Mouse (Mus musculus): ENCODE results near the gene Tspan9. TPM values are rescaled to one million over a fixed set of nuclear protein-coding genes. Genes with fewer than 3 reads are reported as not detected.

The Tspan9 gene
- polyA plus RNA-seq, 1 experiment from 2014 or later, result 114 TPM

DNA sequence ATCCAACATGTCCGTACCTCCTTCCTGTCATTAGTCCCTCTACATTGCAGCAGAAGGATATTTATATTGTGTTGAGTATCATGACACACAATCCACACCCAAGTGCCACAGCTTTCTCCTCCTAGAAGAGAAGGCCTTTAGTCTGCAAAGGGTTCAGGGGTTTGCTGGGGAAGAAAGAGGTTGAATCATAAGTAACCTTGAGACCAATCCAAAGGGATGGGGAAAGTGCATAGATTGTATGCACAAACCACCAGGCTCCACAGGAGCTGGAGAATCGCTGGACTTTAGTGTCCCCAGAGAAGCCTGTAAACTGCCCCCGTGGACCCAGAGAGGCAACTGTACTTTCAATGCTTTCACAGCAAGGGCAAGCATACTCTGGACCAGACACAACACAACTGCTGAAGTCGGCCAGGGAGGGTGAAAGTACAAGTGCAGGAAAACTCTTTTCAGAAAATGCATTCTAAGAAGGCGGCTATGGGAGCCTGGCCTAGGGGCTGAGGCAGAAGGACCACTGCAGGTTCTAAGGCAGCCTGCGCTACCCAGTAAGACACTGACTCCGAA lies 24.6 kb downstream of the Tspan9 start:
- Histone ChIP-seq H3K9me3 (no peaks in the 10 kb centered on the region), H3K4me1 (replicated peaks) (peaks cover 37% of the 10 kb centered on the region), H3K9ac (replicated peaks) (no peak overlapping the region), H3K27me3 (no peaks in the 10 kb centered on the region), H3K36me3 (peaks cover 6% of the 10 kb centered on the region; the same call in 1 of the 2 replicates), H3K4me3 (replicated peaks) (no peak overlapping the region), H3K27ac (no peak overlapping the region), H3K4me2 (no peak overlapping the region)
- 93% methylated on average over 7 of the region's 7 CpGs for WGBS
- no peak for ATAC-seq (ENCODE audit: insufficient number of reproducible peaks, insufficient read depth, low FRiP score, low TSS enrichment, low read depth)

DNA sequence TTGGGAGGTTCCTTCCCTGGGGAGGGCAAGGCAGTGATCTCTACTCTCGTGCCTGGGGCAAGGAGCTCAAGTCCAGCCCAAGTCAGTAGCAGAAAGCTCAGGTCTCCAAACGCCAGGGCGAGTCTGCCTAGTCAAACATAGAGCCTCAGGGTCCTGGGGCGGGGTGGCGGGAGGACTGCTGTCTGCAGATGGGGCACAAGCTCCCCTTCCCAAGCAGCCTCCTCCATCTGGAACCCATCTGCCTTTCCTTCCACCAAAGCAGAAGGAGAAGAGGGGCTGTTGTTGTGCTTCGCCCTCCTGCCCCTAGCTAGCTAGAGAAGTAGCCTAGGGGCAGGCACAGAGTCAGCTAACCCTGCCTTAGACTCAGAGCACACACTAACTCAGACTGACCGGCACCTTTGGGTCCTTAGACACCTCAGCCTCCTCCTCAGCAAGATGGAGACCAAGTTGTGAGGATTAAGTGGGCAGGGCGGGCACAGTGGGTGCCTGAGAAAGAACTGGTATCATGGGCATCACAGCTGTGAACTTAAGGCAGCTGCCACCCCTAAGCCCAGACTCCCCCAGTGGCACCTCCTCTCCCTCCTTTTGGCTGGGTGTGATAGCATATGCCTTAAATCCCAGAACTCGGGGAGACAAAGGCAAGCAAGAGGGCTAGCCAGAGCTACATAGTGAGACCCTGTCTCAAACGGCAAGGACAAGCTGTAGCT lies 26.4 kb downstream of the Tspan9 start:
- 40% methylated on average over 10 of the region's 10 CpGs for WGBS
- ATAC-seq (ENCODE audit: insufficient number of reproducible peaks, insufficient read depth, low FRiP score, low TSS enrichment, low read depth), result 0 out of 2 replicates have a peak, but pooled peaks have one; percentile 42
- H3K27ac ChIP-seq, result peak overlapping the region; percentile 84
- H3K9me3 ChIP-seq, result no peaks in the 10 kb centered on the region
- H3K4me2 ChIP-seq, result peak overlapping the region; percentile 19; the same call in 1 of the 2 replicates
- H3K27me3 ChIP-seq, result no peaks in the 10 kb centered on the region
- peaks cover 6% of the 10 kb centered on the region; the same call in 1 of the 2 replicates for H3K36me3 ChIP-seq
- H3K9ac ChIP-seq (replicated peaks), result no peak overlapping the region
- no peak overlapping the region for H3K4me3 ChIP-seq (replicated peaks)
- peaks cover 48% of the 10 kb centered on the region for H3K4me1 ChIP-seq (replicated peaks)

DNA sequence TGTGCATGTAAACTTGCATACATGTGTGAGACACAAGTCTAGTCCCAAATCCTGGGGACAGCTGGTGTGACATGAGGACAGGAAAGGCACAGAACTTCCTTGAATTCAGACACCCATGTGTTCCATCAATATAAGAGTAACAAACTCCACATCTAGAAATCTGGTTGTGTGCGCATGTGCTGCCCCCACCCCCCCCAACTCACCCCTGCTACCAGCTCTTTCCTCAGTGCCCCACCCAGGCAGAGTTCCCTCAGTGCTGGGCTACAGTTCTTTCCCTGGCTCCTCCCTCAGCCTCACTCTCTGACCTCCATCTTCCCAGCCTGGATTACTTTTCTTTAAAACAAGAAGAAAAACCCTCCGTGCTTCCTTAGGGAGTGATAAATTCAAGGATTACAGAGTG lies 27.1 kb downstream of the Tspan9 start:
- Histone ChIP-seq H3K9ac (replicated peaks) (no peak overlapping the region), H3K27me3 (no peaks in the 10 kb centered on the region), H3K9me3 (no peaks in the 10 kb centered on the region), H3K4me1 (replicated peaks) (peaks cover 52% of the 10 kb centered on the region), H3K27ac (peak overlapping the region; percentile 84), H3K4me2 (0 out of 2 replicates have a peak overlapping the region, but pooled peaks have one; percentile 19), H3K36me3 (peaks cover 6% of the 10 kb centered on the region; the same call in 1 of the 2 replicates), H3K4me3 (replicated peaks) (no peak overlapping the region)
- ATAC-seq (ENCODE audit: insufficient number of reproducible peaks, insufficient read depth, low FRiP score, low TSS enrichment, low read depth), result no peak
- 64% methylated on average over 2 of the region's 2 CpGs for WGBS

DNA sequence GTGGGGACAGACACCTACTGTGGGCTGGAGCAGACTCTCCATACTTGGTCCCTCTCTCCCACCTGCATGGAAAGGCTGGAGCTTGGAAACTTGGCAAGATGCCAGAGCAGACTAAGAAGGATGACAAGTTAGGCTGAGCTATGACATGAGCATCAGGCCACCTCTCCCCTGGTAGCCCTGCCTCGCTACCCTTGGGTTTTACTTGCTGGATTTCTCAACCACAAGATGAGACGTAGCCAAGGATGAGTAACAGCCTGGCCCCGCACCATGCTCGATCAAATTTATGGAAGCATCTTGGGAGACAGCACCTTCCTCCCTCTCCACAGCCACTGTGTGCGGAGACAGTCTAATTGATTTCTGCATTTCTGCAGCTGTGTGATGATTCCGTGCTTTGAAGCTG lies 28.3 kb downstream of the Tspan9 start:
- no peaks in the 10 kb centered on the region for H3K27me3 ChIP-seq
- H3K4me3 ChIP-seq (replicated peaks), result no peak overlapping the region
- H3K36me3 ChIP-seq, result peaks cover 6% of the 10 kb centered on the region; the same call in 1 of the 2 replicates
- H3K27ac ChIP-seq, result no peak overlapping the region
- no peak overlapping the region for H3K9ac ChIP-seq (replicated peaks)
- no peaks in the 10 kb centered on the region for H3K9me3 ChIP-seq
- no peak overlapping the region for H3K4me2 ChIP-seq
- ATAC-seq (ENCODE audit: insufficient number of reproducible peaks, insufficient read depth, low FRiP score, low TSS enrichment, low read depth), result no peak
- WGBS, result 86% methylated on average over 6 of the region's 6 CpGs
- peaks cover 51% of the 10 kb centered on the region for H3K4me1 ChIP-seq (replicated peaks)

DNA sequence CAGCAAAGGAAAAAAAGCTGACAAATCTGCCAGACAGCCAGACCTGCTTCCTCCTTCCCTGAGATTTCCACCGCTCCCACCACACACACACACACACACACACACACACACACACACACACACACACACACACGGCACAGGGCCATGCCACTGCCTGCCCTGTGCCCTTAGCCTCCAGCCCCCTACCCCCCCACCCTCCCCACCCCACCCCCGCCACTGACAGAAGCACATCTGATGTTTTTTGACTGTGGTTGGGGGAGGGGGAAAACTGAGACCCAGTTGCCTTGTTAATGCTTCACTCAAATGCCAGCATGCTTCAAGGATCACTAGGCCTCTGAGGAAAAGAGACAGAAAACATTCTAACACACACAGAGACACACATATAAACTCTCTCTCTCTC lies 30.8 kb downstream of the Tspan9 start:
- Histone ChIP-seq H3K9ac (replicated peaks) (peak overlapping the region; percentile 42), H3K4me3 (replicated peaks) (no peak overlapping the region), H3K4me1 (replicated peaks) (peaks cover 57% of the 10 kb centered on the region), H3K9me3 (no peaks in the 10 kb centered on the region), H3K4me2 (no peak overlapping the region), H3K36me3 (peaks cover 6% of the 10 kb centered on the region; the same call in 1 of the 2 replicates), H3K27ac (peak overlapping the region; percentile 69), H3K27me3 (no peaks in the 10 kb centered on the region)
- no peak for ATAC-seq (ENCODE audit: insufficient number of reproducible peaks, insufficient read depth, low FRiP score, low TSS enrichment, low read depth)
- WGBS, result 0% methylated on average over 2 of the region's 3 CpGs

DNA sequence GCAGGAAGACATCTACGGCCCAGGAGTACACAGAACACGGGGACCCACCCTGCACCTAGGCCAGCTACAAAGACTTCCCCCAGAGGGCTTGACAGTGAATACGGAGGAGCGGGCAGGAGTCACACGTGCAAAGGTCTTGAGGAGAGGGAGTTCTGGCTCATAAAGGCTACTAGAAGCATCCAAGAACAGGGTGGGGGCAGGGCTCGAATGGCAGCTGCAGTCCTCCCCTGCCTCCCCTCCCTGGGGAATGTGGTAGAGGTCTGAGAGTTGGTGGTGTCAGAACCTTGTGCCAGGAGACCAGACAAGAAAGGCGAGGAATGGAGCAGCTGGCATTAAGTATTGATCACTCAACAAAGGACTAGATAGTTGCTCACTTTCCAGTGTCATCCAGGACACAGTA lies 31.6 kb downstream of the Tspan9 start:
- Histone ChIP-seq H3K4me1 (replicated peaks) (peaks cover 53% of the 10 kb centered on the region), H3K27me3 (no peaks in the 10 kb centered on the region), H3K27ac (no peak overlapping the region), H3K4me2 (no peak overlapping the region), H3K9me3 (no peaks in the 10 kb centered on the region), H3K4me3 (replicated peaks) (no peak overlapping the region), H3K36me3 (peaks cover 6% of the 10 kb centered on the region; the same call in 1 of the 2 replicates), H3K9ac (replicated peaks) (no peak overlapping the region)
- no peak for ATAC-seq (ENCODE audit: insufficient number of reproducible peaks, insufficient read depth, low FRiP score, low TSS enrichment, low read depth)
- WGBS, result 40% methylated on average over 7 of the region's 7 CpGs

DNA sequence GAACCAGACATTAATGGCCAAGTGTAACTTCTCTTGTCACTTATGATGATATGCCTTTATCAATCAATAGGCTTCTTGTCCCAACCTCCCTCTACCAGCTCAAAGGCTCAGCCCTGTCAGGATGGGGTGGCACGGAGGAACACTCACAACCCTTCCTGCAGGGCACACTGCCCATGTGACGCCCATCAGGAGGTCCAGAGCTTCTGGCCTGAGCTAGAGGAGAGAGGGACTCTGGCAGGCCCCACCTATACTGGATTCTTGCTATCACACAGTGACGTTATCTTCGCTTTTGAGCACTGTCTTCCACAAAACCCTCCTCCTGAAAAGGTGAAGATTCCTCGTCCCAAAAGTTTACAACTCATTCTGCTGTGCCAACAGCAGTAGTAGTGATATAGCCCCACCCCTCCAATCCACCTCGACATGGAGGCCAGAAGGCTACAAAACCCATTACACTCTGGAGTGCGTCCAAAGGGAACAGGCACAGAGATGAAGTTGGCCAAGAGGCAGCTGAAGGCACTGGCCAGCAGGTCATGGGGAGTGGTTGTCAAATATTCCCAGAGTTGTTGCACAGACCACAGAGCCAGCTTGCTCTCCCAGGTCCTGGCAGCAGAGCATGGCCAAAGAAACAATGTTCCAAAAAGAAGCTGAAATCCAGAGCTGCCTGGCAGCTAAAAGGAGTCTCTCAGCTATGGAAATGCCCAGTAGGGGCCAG lies 34.9 kb downstream of the Tspan9 start:
- Histone ChIP-seq H3K36me3 (no peaks in the 10 kb centered on the region; the same call in 1 of the 2 replicates), H3K4me1 (replicated peaks) (peaks cover 62% of the 10 kb centered on the region), H3K9me3 (no peaks in the 10 kb centered on the region), H3K27ac (no peak overlapping the region), H3K9ac (replicated peaks) (no peak overlapping the region), H3K27me3 (no peaks in the 10 kb centered on the region), H3K4me2 (no peak overlapping the region), H3K4me3 (replicated peaks) (no peak overlapping the region)
- WGBS, result 83% methylated on average over 7 of the region's 7 CpGs
- no peak for ATAC-seq (ENCODE audit: insufficient number of reproducible peaks, insufficient read depth, low FRiP score, low TSS enrichment, low read depth)

DNA sequence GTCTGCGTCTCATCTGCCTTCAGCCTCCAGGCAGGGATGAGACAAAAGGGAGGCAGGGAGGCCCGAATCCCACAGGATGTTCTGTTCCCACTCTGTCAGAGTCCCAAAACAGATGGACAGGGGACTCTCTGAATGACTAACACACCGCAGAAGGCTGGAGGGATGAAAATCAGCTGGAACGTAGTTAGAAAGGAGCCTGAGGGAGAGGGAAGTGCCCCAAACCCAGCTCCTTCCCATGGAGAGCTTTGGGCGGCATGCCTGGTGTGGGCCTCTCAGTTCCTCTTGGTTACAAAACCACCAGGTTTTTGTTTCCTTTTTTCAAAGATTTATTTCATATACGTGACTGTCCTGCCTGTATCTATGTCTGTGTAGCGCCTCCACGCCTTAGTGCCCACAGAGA lies 35.7 kb downstream of the Tspan9 start:
- H3K4me1 ChIP-seq (replicated peaks), result peaks cover 60% of the 10 kb centered on the region
- H3K27ac ChIP-seq, result no peak overlapping the region; the same call in 1 of the 2 replicates

DNA sequence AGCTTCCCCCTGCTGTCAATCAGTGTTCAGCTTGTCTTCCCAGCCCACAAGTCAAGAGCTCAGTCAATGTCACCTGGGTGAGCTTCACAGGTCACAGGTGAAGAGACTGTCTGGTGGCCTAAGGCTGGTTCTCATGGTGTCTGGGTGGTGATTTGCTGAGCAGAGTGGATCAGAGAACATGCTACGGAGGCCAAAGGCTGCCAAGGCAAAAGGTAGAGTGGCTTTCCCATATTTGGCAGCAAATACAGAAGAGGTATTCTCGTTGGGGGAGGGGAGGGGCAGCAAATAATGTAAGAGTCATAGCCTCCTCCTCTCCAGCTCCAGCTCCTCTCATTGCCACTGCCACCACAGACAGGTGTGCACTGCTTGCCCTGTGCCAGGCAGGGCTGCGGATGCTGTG lies 37.2 kb downstream of the Tspan9 start:
- H3K9me3 ChIP-seq, result no peaks in the 10 kb centered on the region
- ATAC-seq (ENCODE audit: insufficient number of reproducible peaks, insufficient read depth, low FRiP score, low TSS enrichment, low read depth), result no peak
- H3K4me1 ChIP-seq (replicated peaks), result peaks cover 48% of the 10 kb centered on the region
- H3K36me3 ChIP-seq, result no peaks in the 10 kb centered on the region; the same call in 1 of the 2 replicates
- H3K4me2 ChIP-seq, result no peak overlapping the region
- H3K9ac ChIP-seq (replicated peaks), result no peak overlapping the region
- no peak overlapping the region for H3K4me3 ChIP-seq (replicated peaks)
- H3K27ac ChIP-seq, result peak overlapping the region; percentile 64; the same call in 1 of the 2 replicates
- 80% methylated on average over 3 of the region's 3 CpGs for WGBS
- no peaks in the 10 kb centered on the region for H3K27me3 ChIP-seq

More for the DNA sequence above, 35.7 kb downstream of the Tspan9 start:
- no peak overlapping the region for H3K4me2 ChIP-seq
- no peak overlapping the region for H3K9ac ChIP-seq (replicated peaks)
- WGBS, result 66% methylated on average over 8 of the region's 8 CpGs
- H3K9me3 ChIP-seq, result no peaks in the 10 kb centered on the region
- H3K4me3 ChIP-seq (replicated peaks), result no peak overlapping the region
- no peaks in the 10 kb centered on the region; the same call in 1 of the 2 replicates for H3K36me3 ChIP-seq
- no peaks in the 10 kb centered on the region for H3K27me3 ChIP-seq
- no peak for ATAC-seq (ENCODE audit: insufficient number of reproducible peaks, insufficient read depth, low FRiP score, low TSS enrichment, low read depth)

DNA sequence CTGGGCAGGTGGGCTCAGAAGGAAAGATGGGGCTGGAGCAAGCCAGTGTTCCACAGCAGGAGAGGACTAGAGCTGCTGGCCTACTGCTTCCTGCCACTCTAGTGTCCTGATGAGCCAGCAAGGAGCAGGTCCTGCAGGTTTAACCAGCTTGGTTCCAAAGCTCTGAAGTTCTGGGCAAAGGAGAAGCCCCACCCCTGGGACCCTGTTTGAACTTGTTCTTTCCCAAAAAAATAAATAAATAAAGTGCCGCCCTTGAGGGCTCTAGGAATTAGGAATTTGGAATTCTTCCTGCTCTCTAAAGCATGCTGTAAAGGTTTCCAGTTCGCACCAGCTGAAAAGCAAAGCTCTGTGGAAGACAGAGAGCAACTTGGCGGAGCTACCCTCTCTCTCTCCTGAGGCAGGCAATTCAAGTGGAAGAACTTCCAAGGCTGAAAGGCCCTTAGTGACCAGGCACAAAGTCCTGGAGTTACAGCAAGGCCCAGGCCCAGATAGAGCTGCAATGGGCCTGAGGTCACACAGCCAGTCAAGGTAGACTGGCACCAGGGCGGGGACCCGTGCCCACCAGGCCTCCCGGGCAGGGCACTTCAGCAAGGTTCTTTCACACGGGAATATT lies 38.6 kb downstream of the Tspan9 start:
- Histone ChIP-seq H3K27ac (peak overlapping the region; percentile 64), H3K9me3 (no peaks in the 10 kb centered on the region), H3K9ac (replicated peaks) (no peak overlapping the region), H3K36me3 (no peaks in the 10 kb centered on the region; the same call in 1 of the 2 replicates), H3K4me1 (replicated peaks) (peaks cover 48% of the 10 kb centered on the region), H3K4me2 (no peak overlapping the region), H3K27me3 (no peaks in the 10 kb centered on the region), H3K4me3 (replicated peaks) (no peak overlapping the region)
- no peak for ATAC-seq (ENCODE audit: insufficient number of reproducible peaks, insufficient read depth, low FRiP score, low TSS enrichment, low read depth)
- 80% methylated on average over 7 of the region's 7 CpGs for WGBS

DNA sequence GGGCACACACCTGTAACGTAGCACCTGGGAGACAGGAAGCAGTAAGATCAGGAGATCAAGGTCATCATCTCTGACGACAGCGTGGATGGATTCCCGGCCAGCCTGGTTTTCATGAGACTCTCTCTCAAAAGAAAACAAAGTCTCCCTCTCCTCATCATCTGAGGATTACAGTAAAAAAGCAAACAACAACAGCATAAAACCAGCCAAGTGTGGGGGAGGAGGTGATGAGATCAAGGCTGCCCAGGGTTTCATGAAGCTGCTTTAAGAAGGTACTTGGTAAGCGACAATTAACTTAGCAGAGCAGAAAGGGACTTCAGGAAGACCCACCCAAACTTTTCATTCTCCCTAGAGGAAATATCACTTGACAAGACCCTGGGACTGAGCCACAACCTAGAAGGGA lies 39.5 kb downstream of the Tspan9 start:
- H3K27ac ChIP-seq, result no peak overlapping the region
- H3K36me3 ChIP-seq, result no peaks in the 10 kb centered on the region; the same call in 1 of the 2 replicates
- no peak overlapping the region for H3K4me2 ChIP-seq
- H3K4me1 ChIP-seq (replicated peaks), result peaks cover 57% of the 10 kb centered on the region
- H3K4me3 ChIP-seq (replicated peaks), result no peak overlapping the region
- H3K27me3 ChIP-seq, result no peaks in the 10 kb centered on the region
- no peak overlapping the region for H3K9ac ChIP-seq (replicated peaks)
- no peak for ATAC-seq (ENCODE audit: insufficient number of reproducible peaks, insufficient read depth, low FRiP score, low TSS enrichment, low read depth)
- 85% methylated on average over 5 of the region's 5 CpGs for whole genome bisulfite sequencing
- no peaks in the 10 kb centered on the region for H3K9me3 ChIP-seq

Data from limb, embryonic 12.5 days (tissue).